Mouse (Mus musculus) adrenal gland, adult 8-10 months (tissue): ENCODE results near the gene Pld1. TPM values are rescaled to one million over a fixed set of nuclear protein-coding genes. Genes with fewer than 3 reads are reported as not detected.
"Not testable (repeated sequence)": the region's sequence is repeated elsewhere in the genome, so short reads cannot be mapped to it uniquely, and the experiment has no call there.

ENCODE experiments used
- DNase-seq: peaks from one replicate; pipeline ENCODE4 v3.0.0; 2022
- total RNA-seq, 4 experiments: library from RNA; stranded (reverse); gene quantifications; 2 replicates each; pipeline ENCODE4 v1.2.4; 2022

Gene Pld1
- total RNA-seq, 4 experiments from 2014 or later: 4.8 to 8.0 (median 6.3) TPM

- DNase-seq: not testable (repeated sequence)
Measured at GRCm38 (mm10) chr3:27945397-27945796, 6.9 kb downstream of the Pld1 start.

GRCm38 (mm10) chr3:27949175-27949872 is 10.8 kb downstream of the Pld1 start:
- DNase-seq: no peak

- DNase-seq: no peak
Measured at GRCm38 (mm10) chr3:27949873-27950250, 11.4 kb downstream of the Pld1 start.

- DNase-seq: no peak
Measured at GRCm38 (mm10) chr3:27950726-27951125, 12.2 kb downstream of the Pld1 start.

- no peak for DNase-seq
Measured at GRCm38 (mm10) chr3:27951721-27952120, 13.2 kb downstream of the Pld1 start.

- DNase-seq: no peak
Measured at GRCm38 (mm10) chr3:27956006-27956405, 17.5 kb downstream of the Pld1 start.

GRCm38 (mm10) chr3:27959221-27959620 is 20.7 kb downstream of the Pld1 start:
- no peak for DNase-seq

- DNase-seq: no peak
Measured at GRCm38 (mm10) chr3:27961162-27961561, 22.7 kb downstream of the Pld1 start.

GRCm38 (mm10) chr3:27963795-27964201 is 25.3 kb downstream of the Pld1 start:
- DNase-seq: no peak

- DNase-seq: no peak
Measured at GRCm38 (mm10) chr3:27968671-27969070, 30.2 kb downstream of the Pld1 start.

- DNase-seq: no peak
Measured at GRCm38 (mm10) chr3:27973936-27974335, 35.4 kb downstream of the Pld1 start.

- DNase-seq: no peak
Measured at GRCm38 (mm10) chr3:27974981-27975380, 36.5 kb downstream of the Pld1 start.

- DNase-seq: no peak
Measured at GRCm38 (mm10) chr3:27976931-27977544, 38.5 kb downstream of the Pld1 start.

- DNase-seq: no peak
Measured at GRCm38 (mm10) chr3:27978030-27978723, 39.7 kb downstream of the Pld1 start.

GRCm38 (mm10) chr3:27981591-27981990 is 43.1 kb downstream of the Pld1 start:
- no peak for DNase-seq

- peak; percentile 64 for DNase-seq
Measured at GRCm38 (mm10) chr3:27982436-27983017, 44.0 kb downstream of the Pld1 start.

GRCm38 (mm10) chr3:27983274-27983673 is 44.8 kb downstream of the Pld1 start:
- DNase-seq: no peak

- peak; percentile 58 for DNase-seq
Measured at GRCm38 (mm10) chr3:27983935-27984577, 45.6 kb downstream of the Pld1 start.

GRCm38 (mm10) chr3:27984620-27985019 is 46.1 kb downstream of the Pld1 start:
- no peak for DNase-seq

- DNase-seq: no peak
Measured at GRCm38 (mm10) chr3:27985344-27985743, 46.8 kb downstream of the Pld1 start.

GRCm38 (mm10) chr3:27987891-27988536 is 49.5 kb downstream of the Pld1 start:
- DNase-seq: no peak

- no peak for DNase-seq
Measured at GRCm38 (mm10) chr3:27991100-27991703, 52.7 kb downstream of the Pld1 start.
